Mouse (Mus musculus) heart, adult 9 months (tissue): ENCODE data around the gene Opcml.

Experiments used
- DNase-seq, 2 experiments: peaks; one replicate each; pipeline ENCODE4 v3.0.0; 2022; ENCODE audit warnings: low spot score in 2 of 2

Opcml gene

DNA sequence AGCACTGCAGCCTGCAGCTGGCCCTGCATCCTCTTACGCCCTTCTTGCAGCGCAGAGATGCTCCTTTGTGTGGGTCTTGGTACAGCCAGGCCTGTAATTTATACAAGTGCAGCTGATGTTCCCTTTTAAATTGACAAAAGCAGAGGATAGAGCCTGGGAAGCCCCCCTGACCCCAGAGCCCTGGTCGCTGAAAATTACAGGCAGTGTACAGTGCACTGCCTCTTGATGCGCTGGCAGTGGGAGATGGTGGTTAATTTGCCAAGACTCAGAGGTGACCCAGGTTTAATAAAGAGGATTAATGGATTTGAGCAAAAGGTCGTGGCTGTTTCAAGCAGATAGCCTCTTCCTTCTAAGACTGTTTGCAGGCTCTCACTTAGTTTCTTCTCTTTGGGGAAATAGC, 39.9 kb downstream of the Opcml start:
- no peak for DNase-seq

DNA sequence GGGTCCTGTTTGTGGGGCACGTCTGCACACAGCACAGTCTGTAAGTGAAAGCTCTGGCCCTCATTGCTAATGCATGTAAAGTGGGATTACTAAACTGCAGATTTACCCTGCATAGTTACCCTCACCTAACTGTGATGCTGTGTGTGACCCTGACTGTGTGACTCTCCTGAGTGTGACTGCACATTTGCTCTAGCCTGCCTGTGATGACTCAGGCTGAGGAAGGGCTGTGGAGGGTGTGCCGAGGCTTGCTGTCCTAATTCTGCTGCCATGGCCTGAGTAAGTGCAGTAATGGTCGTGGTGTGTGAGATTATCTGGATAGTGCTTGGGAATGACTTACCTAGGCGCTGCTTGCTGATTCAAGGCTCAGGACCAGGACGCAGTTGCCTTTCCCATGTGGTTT, 52.2 kb downstream of the Opcml start:
- DNase-seq: no peak

- DNase-seq: no peak
These were observed 81.0 kb downstream of the Opcml start for GRCm38 (mm10) chr9:27871624-27872023.

DNA sequence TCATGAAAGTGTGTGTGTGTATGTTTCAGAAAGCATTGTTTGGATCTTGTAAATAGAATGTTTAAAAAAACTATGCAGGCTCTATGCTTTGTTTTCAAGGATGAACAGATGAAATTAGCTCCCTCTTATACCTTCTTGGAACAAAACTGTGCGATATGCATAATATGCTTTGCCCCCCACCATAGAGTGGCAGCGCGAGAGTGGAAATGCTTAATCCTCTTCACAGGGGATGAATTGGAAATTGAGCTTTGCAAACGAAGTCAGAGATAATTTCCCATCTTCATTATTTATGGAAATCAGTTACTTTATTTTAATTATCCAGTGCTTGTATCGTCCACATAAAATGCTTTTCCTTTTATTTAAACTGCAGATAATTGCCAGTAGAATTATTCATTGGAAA, 99.1 kb downstream of the Opcml start:
- no peak for DNase-seq

GRCm38 (mm10) chr9:27917250-27917649, 126.7 kb downstream of the Opcml start:
- DNase-seq: no peak

DNA sequence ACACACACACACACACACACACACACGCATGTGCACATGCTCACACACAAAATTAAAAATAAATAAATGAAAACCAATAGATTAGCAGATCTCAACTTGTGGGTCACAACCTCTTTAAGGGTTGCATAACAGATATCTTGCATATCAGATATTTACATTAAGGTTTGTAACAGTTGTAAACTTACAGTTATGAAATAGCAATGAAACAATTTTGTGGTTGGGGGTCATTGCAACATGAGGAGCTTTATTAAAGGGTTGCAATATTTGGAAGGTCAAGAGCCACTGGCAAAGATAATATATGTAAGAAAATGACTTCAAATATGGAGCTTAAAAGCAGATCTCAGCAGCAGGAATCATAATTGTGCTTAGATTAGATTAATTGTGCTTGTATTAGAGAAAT, 132.9 kb downstream of the Opcml start:
- DNase-seq: no peak

GRCm38 (mm10) chr9:27923945-27924825, 133.6 kb downstream of the Opcml start:
- DNase-seq: no peak

- no peak for DNase-seq
These were observed 135.1 kb downstream of the Opcml start for GRCm38 (mm10) chr9:27925650-27926049.

- DNase-seq: no peak
These were observed 146.7 kb downstream of the Opcml start for GRCm38 (mm10) chr9:27937253-27937652.

GRCm38 (mm10) chr9:27937660-27938059, 147.1 kb downstream of the Opcml start:
- DNase-seq: no peak

- DNase-seq: no peak
These were observed 154.9 kb downstream of the Opcml start for GRCm38 (mm10) chr9:27945323-27946010.

DNA sequence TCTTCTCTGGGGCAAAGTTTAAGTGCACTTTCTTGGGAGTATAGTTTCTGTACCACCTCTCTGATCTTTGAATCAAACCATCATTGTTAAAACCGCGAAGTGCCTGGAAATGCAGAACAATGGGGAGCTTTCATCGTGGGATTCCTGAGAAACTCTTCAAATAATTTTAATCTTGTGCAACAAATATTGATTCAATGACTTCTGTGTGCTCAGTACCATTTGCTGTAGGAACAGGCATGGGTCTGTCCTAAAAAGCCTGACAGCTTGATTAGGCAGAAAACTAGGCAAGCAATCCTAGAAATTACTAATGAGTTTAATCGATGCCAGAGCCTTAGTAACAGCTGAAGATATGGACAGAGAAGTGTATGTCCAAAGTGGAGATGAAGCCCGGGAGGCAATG, 160.5 kb downstream of the Opcml start:
- DNase-seq: no peak

DNA sequence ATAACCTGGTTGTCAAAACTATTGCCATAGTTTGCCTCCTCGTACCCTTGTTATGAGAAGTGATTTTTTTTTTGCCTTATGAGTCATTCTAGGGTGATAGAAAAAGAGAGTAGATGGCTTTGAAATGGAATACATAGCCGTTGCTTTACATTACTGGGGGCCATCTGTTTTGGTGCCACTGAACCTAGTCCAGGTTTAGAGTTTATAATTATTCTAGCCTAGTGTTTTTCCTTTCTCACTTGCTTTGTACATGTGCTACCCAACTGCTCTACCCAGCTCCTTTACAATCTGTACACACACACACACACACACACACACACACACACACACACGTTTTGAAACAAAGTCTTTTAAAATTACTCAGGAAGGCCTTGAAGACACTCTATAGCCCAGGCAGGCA, 171.1 kb downstream of the Opcml start:
- DNase-seq: no peak

- no peak for DNase-seq
These were observed 172.8 kb downstream of the Opcml start for GRCm38 (mm10) chr9:27963385-27963784.

DNA sequence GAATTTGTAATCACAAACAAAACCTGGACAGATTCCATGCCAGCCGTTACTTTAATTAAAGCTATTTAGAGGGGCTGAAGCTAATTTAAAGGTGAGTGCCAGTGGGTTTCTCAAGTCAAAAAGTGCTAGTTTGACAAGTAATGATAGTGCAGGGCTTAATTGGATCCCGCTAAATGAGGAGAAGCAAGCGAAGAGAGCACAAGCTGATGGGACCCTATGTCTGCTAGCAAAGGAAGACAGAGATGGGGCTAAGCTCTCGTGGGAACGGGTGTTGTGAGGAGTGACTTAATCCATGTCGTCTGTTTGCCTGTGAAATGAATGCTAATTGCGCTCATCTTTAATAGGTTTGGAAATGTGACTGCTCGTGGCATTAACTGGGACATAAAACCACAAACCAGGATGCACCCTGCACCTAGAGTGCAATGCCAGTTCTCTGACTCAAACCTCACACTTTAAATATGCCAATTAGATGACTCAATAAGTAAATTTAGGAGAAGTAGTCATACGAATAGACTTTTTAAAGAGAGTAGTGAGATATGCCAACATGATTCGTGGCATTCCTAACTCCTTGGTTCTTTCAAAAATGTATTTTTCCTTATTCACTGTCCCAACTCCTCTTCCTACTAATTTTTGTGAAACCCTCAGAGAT, 174.5 kb downstream of the Opcml start:
- DNase-seq: no peak

- no peak for DNase-seq
These were observed 177.7 kb downstream of the Opcml start for GRCm38 (mm10) chr9:27968266-27968665.

DNA sequence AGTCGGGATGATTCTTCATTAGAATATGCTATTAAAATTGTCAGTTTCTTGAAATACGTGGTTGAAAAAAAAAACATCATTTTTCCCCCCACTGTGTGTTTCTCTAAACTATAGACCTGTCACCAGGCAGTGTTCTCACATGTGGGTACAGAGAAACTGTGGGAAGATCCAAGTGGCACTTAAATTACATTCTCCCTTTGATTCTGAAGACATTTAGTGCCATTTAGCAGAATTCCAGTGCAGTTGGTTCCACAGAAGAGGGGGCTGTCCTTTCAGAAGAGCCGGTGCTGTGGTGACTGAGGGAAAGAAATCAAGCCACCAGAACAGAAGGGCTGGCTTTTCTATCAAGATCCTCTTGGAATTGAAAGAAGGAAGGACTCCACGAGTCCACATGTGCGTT, 181.7 kb downstream of the Opcml start:
- no peak for DNase-seq

GRCm38 (mm10) chr9:27982576-27982975, 192.0 kb downstream of the Opcml start:
- DNase-seq: no peak

GRCm38 (mm10) chr9:27986604-27987588, 196.3 kb downstream of the Opcml start:
- no peak for DNase-seq

DNA sequence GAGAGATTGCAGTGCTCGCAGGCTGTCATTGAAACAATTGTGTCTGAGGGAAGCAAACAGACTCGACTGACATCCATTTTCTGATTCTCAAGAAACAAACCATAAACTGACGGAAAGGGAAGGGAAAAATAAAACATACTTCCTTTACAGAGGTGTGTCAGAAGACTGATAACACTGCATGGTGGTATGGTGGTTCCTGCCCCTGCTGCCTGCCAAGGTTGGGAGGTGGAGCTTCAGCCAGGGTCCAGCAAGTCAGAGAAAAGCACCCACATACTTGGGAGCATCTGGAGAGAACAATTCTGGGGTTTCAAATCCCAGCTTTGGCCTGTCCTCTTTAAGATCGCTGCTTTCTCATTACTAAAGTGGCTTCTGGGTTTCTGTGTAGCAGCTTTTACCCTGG, 201.0 kb downstream of the Opcml start:
- no peak for DNase-seq

- DNase-seq: no peak
These were observed 206.0 kb downstream of the Opcml start for GRCm38 (mm10) chr9:27996536-27996935.
